Mouse (Mus musculus) left cerebral cortex, adult 11 months (tissue): Measurements from ENCODE around the gene Olfr801.

Experiments used
- DNase-seq: peaks from one replicate; pipeline ENCODE4 v3.0.0; 2022; ENCODE audit warnings: low spot score

Olfr801 gene

DNA sequence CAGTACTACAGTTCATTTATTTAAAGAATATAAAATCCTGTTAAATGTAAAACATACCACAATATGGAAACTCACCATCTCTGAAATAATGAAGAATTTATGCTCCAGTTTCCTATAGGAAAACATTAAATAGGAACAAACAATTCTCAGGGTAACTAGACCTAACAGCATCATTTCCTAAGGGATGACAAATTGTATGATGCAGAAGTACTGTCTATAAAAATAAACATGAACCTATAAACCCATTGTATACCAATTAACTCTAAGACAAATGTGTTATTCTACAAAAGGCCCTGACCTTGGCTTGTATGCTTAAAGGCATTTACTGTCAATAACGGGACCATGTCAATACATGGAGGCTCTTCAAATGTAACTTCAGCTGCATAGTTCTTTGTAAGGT lies at the start of gene Olfr801:
Gene Olfr801, minus strand, starts transcription at position 101 of the 400 bp plus-strand sequence.
- DNase-seq: no peak

DNA sequence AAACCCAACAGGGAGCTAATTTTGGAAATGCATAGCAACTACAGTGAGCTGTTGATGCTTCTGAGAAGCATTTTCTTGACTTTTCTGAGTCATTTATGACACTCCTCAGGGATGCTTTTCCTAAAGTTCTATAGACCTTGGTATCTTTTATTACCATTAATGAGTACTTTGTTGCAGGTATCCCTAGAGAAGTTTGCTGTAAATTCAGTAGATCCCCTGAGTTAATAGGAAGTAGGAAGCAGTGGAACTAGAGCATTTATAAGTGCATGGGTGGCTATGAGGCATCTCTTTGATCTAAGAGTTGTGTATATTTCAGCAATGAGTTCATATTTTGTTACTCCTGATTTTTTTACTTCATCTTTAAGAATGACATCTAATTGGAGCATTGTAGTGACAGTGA lies 29.2 kb upstream of the Olfr801 start, which contains the start of gene Olfr804:
Gene Olfr804, plus strand, starts transcription at position 301 of the 400 bp plus-strand sequence.
- no peak for DNase-seq

DNA sequence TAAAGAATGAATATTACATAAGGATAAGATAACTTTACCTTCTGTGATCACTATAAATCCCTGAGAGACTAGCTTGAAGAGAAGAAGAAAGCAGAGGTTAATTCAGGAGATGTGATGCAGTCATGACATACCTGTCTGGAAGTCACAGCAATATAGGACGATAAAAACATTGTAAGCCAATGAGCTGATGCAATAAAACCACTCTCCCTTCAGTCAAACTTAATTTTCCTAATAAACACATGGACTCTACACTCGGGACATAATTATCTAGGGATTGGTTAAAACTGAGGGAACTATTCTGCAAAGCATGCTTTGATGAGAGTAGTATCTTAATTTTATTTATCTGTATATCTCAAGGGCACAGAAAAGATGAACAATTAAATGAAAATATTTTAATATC lies 20.5 kb upstream of the Olfr801 start, which contains the start of gene Olfr803:
Gene Olfr803, minus strand, starts transcription at position 101 of the 400 bp plus-strand sequence.
- no peak for DNase-seq

DNA sequence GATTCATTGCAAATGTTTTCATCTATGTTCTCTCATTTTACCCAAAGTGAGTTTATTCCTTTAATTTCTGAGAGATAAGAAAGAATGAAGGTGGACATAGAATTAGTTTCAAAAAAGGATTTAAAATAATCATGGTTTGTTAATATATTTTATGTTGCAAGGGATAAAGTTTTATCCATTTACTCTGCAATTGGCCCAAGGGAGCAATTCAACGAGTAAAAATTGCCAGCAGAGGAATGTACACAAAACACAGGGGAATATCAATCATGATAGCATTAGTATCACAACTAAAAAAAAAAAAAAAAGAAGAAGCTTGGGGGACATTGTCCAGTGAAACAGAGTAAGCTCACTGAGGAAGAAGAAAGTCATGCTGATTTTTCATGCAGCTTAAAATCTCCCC lies 14.4 kb upstream of the Olfr801 start, which contains the start of gene Olfr802:
Gene Olfr802, minus strand, starts transcription at position 101 of the 400 bp plus-strand sequence.
- DNase-seq: no peak

DNA sequence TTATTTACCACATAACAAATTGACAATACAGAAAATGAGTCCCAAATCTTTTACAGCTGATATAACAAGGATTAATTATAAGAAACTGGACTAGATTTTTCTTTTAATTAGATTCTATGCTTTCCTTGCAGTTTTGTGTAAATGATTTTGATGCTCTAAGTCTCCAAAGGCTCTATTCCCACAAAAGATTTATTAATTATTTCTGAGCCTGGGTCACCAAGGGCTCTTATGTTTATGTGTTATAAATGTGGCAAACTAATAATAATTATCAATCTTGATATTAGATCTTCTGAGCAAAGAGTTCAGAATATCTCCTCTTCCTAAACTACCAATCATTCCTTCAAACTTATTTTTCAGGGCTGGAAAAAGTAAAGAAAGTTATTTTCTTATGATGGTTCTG lies 16.3 kb downstream of the Olfr801 start, which contains the start of gene Olfr800:
Gene Olfr800, plus strand, starts transcription at position 301 of the 400 bp plus-strand sequence.
- DNase-seq: no peak

DNA sequence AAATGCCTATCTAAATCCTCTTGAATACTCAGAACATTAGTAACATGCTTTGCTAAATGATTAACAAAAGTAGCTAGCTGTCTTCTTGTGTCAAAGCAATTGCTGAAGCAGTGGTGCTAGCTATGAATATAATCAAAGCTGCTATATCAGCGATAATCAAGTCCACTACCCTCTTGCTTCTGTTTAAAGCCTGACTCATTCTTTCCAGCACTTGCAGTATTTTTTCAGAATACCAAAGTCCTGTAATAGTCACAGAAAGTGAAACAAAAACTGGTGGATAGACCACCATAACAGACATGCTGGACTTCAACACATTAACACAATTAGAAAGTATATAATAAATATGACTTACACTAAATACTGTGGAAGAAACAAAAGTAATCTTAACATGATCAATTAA lies 21.9 kb downstream of the Olfr801 start:
- no peak for DNase-seq

DNA sequence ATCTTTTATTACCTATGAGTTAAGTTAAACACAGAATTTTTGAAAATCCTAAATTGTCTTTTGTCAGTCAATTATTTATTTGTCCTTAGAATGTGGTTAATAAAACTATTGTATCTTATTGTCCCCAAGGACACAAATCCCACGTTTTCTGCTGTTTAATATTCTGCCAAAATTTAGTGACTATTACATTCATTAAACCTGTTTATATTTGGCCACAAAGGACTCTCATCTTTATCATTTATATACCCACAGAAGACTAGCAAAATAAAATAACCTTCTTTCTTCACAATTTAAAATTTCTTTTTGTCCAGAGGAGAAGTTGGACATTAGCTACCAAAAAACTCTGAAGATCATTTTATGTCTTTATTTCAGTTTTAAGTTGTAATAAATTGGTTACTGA lies 36.5 kb downstream of the Olfr801 start, which contains the start of gene Olfr799:
Gene Olfr799, plus strand, starts transcription at position 301 of the 400 bp plus-strand sequence.
- no peak for DNase-seq

DNA sequence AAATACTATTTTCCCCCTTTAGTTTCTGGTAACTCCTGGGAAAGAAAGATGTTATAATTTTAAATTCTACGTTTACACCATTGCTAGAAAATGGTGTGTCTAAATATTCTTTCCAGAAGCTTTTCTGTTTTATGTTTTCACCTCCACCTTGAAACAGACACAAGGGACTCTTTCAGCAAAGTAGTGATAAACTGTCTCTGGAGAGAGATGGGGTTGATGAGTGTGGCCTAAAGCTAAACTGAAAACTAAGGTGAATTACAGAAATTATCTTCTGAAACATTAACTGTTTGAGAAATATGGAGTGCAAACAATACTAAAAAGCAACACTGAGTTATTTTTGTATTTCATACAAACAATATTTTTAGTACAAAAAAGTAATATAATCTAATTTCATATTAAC lies 45.8 kb downstream of the Olfr801 start, which contains the start of gene Olfr798:
Gene Olfr798, minus strand, starts transcription at position 101 of the 400 bp plus-strand sequence.
- DNase-seq: no peak

DNA sequence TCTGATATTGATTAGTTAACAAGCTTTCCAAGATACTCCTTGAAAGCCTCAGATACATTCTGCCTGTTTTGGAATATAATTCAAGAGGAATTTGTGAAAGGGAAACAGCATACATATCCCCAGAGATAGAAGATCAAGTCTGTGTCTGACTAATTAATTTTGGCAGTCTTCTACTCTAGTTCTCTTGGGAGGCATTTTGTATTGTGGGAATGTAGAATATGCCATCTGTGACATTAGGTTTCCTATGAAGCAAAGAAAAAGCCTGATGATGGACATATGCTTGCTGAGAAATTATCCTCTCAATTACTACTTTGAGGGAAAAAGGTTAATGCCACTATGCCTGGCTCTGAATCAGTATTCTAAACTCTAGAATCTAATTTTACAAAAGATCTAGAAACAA lies 50.4 kb downstream of the Olfr801 start:
- DNase-seq: no peak

DNA sequence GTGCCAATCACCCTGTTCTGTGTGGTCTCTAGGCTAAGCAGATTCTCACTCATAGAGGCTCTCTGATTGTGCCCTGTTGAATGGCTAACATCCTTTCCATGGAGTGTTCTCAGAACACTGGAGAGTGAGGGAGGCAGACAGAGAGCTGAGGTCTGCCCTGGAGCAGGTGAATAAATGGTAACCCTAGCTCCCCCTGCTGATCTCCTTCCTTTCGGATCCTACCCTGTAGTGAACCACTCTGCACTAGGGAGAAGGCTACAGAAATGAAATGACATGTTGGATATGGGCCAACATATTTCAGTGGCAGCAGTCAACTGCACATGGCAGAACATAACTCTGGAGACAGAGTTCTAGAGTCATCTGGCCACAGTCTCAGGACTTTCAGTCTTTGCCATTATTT lies 51.9 kb downstream of the Olfr801 start:
- no peak for DNase-seq
